Mouse (Mus musculus) fibroblast of lung, adult 2 months (primary cell): ENCODE results near the gene Nf1.

Experiments used
- DNase-seq: peaks from one replicate; pipeline ENCODE4 v3.0.0-alpha.2; 2011; ENCODE audit warnings: low read depth

The Nf1 gene

DNA sequence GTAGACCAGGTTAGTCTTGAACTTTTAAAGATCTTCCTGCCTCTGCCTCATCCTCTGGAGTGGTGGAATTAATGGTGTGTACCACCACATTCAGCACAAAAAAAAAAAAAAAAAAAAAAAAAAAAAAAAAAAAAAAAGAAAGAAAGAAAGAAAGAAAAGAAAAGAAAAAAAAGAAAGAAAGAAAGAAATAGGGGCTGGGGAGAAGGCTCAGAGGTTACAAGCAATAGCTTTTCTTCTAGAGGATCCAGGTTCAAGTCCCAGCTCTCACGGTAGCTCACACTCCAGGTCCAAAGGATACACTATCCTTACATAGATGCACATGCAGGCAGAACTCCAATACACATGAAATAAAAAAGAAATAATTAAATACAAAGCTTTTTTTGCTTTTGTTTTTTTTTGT, 9.9 kb upstream of the Nf1 start:
- no peak for DNase-seq

DNA sequence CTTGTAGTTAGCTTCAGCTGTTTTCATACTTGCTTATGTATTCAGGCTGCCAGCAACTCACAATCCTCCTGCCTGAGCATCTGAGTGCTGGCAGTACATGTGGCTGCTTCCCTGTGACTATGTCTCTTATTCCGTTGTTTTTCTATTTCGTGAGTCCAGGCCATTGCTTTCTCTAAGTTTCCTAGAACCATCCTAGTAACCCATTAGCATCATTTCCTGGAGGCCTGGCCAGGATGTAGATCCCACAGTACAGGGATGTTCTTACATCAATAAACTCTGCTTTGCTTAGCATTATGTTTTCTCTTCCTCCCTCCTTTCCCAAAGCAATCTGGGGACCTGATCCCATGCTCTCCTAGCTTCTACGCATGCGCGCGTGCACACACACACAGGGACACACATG, 4.4 kb upstream of the Nf1 start:
- no peak for DNase-seq

DNA sequence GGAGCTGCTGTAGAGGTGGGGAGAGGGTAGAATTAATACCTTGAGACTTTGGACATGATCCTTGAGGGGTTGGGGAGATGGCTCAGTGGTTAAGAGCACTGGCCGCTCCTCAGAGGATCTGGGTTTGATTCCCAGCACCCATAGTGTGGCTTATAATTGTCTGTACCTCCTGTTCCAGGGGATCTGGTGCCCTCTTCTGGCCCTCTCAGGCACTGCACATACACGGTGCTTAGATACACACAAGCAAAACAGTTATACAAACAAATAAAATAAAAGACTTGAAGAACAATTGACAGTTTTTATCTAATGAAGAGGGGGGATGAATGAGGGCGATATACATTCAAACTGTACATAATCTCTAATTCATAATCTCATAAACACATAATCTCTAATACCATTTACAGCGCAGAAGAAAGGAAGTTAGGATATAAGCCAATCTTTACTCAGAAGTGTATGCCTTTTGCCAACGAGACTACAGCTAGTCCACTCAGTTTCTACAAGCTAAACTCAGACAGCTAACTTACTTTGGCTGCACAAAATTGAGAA, 2.7 kb upstream of the Nf1 start:
- DNase-seq = no peak

DNA sequence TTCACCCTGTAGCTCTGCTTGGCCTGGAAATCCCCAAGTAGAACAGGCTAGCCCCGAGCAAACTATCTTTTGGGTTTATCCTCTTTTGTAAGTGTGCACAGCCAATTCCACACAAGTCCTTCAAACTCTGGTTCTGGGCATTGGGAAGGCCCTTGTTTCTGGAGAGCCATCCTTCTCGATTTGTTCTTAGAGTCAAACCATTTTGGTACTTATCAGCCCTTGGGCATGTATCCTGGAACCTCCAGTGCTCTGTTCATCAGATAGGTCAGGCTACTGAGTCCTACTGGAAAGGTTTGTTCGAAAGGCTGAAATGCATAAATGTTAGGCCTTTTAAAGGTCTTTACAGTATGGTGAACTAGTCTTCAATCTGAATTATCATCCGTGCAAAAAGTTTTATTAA, 872 bp upstream of the Nf1 start:
- peak; percentile 8 for DNase-seq

DNA sequence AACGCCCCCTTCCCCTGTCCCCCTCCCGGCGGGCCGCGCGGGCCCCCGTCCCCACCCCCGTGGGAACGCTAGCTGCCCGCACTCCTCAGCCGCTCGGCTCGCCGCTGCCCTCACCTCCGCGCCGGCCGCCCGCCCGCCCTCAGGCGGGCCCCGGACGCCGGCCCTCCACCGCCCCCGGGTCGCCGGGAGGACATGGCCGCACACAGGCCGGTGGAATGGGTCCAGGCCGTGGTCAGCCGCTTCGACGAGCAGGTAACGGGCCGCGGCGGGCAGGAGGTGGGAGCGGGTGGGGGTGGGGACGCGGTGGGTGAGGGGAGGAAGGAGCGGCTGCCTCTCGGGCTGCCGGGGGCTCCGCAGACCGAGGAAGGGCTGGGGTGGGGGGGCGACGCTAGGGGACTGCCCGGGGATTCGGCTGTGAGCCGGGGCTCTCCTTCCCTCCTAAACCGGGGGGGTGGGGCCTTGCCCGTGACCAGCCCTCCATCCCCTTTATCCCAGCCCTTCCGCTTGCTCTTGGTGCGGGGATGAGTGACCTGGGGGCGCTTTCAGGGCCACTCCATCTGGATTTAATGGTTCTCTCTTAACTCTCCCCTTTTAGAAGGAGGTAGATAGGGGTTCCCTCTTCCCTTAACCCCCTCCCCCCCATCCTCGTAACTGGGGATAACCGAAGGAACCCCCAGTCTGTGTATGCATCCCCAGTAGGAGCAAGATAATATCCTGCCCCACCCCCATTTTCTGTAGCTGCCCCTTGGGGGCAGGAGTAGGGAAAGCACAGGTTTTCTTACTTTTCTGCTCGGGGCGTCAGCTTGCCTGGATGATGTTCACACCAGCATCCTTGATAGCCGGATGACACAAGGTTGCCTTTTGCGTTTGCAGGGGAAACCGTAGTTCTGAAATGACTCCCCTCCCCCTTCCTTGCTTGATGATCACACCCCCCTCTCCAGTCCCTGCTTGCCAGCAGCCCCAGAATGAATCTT, 602 bp downstream of the Nf1 start:
- no peak for DNase-seq

DNA sequence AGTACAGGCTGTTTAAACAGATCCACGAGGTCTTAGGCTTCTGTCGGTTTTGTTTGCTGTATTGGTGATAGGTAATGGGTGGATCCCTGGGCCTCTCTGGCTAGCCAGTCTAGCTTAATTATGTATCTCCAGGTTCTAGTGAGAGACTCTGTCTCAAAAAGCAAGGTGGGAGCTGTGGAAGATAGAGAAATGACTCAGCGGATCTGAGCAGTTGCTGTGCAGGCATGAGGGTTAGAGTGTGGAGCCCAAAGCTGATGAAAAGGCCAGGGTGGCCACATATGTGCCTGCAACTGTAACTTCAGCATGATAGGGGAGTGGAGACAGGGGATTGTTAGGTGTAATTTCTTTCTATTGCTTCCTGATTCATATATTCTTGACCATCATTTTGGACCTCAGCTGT, 17.5 kb downstream of the Nf1 start:
- DNase-seq = no peak

DNA sequence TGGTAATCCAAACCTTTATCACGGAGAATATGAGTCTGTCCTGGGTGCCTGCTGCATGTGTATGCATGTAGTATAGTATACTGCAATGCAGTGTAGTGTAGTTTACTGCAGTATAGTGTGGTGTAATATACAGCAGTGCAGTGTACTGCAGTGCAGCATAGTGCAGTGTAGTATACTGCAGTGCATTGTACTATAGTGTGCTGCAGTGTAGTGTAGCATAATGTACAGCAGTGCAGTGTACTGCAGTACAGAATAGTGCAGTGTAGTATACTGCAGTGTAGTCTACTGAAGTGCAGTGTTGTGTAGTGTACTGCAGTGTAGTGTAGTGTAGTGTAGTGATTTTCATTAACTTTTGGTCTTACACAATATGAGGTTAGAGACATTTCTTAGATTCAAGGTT, 17.9 kb downstream of the Nf1 start:
- no peak for DNase-seq

DNA sequence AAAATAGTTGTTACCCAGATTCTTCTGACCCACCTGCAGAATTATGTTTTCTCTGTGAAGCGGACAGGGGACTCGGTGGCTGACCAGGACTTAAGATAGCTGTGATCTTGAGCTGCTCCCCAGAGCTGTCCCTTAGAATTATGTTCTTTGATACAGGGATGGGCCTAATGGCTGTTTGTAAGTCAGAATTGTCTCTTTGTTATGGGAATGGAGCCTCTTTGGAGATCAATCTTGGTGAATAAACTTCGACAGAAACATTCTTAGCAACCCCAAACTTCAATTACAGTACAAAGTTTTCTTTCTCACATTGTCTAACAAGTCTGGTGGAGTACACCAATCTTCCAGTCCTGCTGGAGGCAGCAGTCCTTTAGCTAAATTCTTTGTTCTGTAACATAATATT, 25.5 kb downstream of the Nf1 start:
- no peak for DNase-seq

DNA sequence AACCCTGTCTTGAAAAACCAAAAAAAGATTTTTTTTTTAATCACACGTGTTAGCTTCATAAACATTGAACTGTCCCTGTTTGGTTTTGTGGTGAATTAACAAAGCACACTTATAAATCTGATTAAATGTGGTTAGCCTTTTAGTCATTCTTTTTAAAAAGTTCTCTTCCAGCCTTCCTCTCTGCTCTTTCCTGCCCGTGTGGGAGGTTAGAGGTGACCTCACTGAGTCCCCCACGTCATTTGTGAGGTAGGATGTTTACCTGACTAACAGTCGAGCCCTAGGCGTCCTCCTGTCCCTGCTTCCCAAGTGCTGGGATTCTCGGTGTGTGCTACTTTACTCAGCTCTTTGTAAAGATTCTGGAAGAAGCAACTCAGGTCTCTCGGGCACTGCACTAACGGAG, 26.8 kb downstream of the Nf1 start:
- no peak for DNase-seq

DNA sequence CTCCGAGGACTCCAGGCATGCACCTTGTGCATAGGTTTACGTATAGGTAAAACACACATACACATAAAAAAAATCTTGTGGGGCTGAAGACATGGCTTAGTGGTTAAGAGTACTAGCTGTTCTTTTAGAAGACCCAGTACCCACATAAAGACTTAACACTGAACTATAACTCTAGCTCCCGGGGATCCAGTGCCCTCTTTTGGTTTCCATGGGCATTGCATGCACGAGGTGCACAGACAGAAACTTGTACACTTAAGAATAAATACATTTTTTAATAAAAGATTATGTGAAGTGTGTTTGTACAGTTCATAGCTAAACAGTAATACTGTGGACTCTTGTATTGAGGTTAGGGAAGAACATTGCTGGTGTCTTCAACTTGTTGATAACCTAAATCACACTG, 33.5 kb downstream of the Nf1 start:
- no peak for DNase-seq

DNA sequence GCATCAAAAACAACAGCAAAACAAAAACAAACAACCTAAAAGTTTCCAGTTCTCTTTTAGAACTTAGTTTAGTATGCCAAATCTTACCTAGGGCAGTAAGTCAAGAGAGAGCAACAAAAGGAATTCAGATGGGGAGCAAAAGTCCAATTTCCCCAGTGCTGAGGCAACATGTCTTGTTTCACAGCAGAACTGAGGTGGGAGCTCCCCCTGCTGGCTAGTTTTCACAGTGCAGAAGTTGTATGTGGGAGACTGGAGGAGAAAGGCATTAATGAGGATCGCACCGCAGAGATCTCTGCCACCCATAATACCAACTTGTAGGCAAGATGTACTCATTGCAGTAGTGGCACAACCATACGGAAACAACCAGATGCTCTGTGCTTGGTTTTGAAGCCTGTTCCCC, 58.8 kb downstream of the Nf1 start:
- peak; percentile 62 for DNase-seq

DNA sequence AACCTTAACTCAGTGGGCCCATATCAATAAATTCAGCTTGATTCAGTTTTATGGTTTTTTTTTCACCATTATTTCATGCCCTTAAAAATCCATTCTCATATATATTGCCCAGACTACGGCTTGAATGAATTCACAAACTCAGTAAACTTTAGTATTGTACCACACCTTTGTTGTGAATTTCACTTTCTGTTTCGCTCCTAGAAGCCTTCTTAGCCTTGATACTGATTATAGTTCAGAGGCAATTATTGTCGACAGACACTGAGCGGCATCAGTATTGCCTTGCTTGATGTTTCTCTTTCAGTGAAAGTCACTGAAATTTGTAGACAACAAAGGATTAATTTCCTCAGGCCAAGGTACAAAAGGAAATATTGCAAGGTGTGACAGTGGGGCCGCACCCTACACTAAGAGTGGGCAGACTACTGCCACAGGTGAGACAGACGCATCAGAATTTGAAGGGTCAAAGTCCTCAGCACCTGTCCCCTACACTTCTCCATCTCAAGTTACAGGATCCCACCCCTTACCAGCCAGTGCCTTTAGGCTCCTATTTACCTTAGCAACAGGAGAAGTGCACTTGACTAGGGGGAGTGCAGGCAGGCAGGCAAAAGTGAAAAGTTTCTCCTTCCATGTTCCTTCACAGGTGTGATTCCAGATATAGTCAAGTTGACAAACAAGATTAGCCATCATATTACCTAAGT, 64.3 kb downstream of the Nf1 start:
- DNase-seq = no peak

DNA sequence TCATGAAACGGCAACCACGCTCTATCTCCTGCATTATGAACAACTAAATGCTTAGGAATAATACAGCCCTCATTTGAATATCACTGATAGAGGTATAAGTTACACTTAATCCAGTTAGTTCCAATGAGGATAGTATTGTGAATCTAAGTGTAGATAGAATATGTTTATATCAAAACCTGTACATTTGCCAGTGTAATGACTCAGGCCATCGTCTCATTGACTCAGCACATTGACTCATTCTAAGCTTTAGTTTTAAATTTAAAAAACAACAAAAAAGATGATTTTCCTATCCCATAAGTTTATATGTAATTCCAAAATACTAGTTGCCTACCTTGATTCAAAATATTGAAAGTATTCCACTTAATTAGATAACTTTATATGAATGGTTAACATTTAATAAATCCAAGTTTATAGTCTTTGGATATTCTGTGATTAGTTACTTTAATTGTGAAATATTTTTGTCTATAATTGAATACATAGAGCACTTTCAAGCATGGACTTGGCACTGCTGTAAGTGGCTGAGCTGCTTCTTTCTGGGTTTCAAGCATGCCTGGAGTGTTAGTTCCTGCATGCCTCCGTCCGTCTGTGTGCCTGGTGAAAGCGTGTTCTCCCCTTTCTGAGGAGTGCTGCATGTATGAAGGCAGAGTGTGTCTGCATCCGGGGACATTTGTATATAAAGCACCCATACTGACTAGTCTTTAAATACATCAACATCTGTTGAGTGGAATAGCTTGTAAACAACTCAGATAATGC, 74.4 kb downstream of the Nf1 start:
- no peak for DNase-seq

DNA sequence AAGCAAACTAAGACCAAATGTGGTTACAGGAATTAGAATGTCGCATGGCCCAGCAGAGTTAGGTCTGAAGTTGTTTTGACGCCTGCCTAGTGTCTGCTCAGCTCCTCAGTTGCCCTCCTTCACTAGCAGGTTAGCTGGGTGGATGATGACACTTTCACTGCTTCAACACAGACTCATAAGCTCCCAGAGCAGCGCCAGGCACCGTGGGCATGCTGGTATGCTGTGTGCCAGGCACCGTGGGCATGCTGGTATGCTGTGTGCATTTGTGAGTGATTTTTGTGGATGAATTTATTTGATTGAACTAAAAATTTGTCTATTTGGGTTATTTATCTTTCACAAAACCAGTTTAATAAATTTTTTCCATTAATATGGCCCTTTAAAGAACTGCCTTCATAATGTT, 83.0 kb downstream of the Nf1 start:
- DNase-seq = no peak

DNA sequence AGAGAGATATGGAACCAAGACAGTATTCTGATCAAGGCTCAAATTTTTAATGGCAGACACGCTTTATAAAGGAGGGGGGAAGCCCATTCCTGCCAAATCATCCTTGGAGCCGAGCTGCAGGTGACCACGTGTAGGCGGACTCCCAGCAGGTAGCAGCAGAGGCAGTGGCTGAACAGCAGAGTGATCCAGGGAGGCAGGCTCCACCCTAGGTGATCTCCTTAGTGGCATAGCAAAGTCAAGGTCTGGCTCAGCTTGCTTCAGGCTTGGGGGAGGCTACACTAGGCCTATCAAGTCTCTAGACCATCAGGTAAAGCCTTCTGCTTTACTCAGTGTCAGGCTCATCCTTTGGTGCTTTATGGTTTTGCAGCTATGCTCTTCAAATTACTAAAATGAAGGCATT, 87.1 kb downstream of the Nf1 start:
- DNase-seq = no peak

DNA sequence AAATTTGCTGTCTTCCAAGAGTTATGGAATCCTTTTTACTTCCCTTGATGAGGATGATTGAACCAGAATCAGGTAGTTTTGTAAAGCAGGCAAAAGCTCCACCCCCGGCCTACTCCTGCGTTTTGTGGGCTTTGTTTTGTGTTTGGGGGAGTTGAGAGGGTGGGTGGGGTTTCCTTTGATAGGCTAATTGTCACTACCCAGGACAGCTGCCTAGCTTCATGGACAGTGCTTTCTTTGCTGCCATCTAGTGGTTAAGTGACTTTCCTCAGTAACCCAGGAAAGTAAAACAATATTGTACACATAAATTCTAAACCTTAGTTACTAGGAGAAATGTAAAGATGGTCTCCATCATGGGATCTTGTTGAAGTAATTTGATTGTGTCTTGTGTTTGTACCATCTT, 88.1 kb downstream of the Nf1 start:
- DNase-seq = no peak

DNA sequence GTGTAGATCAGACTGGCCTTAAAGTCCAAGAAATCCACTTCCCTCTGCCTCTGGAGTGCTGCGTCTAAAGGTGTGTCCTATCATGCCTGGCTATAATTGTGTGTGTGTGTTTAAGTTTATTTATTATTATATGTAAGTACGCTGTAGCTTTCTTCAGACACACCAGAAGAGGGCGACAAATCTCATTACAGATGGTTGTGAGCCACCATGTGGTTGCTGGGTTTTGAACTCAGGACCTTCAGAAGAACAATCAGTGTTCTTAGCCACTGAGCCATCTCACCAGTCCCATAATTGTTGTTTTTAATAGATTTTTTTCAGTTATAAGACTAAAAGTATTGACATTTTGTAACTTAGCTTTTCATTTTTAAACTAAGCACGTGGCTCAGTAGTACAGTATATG, 95.8 kb downstream of the Nf1 start:
- DNase-seq = no peak

DNA sequence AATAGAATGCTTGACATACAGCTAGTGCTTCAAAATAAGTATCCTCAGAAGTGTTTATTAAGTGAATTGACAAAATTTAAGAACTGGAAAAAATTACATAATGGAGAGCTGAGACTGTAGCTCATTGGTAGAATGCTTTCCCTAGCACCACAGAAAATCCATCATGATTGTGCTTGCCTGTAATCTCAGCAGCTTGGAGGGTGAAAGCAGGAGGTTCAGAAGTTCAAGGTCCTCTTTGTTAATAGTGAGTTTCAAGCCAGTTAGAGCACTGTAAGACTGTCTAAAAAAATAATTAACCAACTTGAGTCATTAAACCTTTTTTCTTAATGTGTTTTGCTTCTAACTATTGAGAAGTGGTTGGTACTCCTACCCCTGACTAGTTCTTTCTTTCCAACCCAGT, 108.9 kb downstream of the Nf1 start:
- no peak for DNase-seq

DNA sequence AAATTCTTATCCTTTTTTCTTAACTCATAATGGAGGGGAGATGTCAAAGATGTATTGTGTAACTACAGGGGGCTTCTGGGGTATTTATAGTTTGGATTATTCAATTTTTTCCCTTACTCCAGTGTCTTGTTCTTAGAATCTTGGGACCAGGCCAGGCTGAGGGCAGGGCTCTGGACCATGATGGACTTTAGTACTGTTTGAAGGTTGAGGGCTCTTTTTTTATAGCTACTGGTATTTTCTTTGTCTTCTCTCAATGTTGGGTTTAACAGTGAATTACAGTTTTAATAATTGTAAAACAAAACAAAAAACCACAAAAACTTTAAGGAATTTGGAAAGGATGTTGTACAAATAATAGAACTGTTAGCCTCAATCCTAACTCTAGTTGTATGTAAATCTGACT, 113.5 kb downstream of the Nf1 start:
- no peak for DNase-seq

DNA sequence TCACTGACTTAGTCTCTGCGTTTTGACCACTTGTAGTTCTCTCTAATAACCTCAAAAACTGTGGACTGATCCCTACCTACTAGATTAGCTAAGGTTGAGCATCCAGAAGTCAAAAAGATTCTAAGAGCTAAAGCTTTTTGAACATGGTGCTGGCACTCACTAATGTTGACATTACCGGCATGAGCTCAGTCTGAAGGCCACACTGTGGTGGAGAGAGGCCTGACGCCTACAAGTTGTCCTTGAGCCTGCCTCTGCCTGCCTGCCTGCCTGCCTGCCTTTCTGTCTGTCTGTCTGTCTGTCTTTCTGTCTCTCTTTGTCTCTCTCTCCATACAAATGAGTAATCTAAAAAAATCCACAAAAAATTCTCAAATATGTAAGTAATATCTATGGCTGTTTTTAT, 118.4 kb downstream of the Nf1 start:
- DNase-seq = no peak

DNA sequence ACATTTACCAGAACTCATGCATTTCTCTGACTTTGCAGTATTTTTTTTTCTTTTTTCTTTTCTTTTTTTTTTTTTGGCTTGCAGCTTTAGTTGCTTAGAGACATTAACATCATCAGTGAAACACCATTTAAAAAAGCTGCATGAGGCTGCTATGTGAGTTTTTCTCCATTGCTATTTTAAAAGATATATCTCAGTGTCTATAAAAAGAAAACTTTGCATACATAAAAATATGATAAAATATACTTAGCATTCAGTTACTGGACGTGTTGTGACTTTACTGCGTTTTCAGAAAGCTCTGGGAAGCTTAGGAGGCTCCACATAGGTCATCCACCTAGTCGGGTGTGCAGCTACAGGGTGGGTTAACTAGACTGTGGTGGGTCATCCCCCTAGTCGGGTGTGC, 120.4 kb downstream of the Nf1 start:
- DNase-seq = no peak

DNA sequence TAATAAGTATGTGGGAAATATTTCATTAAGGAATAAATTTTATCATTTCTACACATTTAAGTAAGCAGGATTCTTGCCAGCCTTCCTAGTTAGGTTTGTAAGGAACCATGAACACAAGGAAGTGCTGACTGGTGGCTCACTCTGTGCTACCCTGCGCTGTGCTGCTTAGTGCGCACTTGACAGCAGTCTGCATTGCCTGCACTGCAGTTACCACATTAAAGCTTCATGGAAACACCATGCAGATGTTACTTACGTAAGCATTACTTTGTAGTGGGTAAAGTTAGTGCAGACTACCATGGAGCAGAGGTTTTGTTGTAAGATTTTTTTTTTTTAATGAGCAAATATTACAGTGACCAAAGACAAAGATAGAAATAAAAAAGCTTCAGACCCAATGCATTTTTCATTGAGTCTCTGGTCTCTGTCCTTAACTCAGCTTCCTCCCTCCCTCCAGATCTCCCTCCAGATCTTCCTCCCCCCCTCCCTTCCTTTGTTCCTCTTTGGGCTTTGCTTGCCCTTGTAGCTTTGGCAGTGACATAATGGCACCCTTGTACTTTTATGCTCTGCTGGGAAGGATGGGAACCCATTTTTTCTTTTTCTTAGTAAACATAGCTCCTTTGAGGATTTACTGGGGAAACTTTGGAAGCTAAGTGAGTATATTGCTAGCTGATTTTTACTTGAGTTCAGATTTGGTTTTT, 121.4 kb downstream of the Nf1 start:
- DNase-seq = no peak
